Mouse (Mus musculus) liver, embryonic 16.5 days (tissue): Measurements from ENCODE around the gene Nrxn3. TPM values are rescaled to one million over a fixed set of nuclear protein-coding genes. Genes with fewer than 3 reads are reported as not detected.

Experiments used
- ATAC-seq: fragments of 200-750 bp; cut with Nextera tagmentation; 2 replicates; pipeline ENCODE4 v1.8.0; 2017; ENCODE audit warnings: low read depth, mild to moderate bottlenecking, moderate number of reproducible peaks, moderate library complexity
- H3K27ac ChIP-seq: fragments of 300-500 bp; sonication (generic); 2 replicates; pipeline ENCODE4 v1.5.1; 2014; ENCODE audit warnings: mild to moderate bottlenecking, low read length
- H3K27me3 ChIP-seq: fragments of 300-500 bp; sonication (generic); 2 replicates; pipeline ENCODE4 v1.6.1; 2014; ENCODE audit warnings: low read depth, low read length, mixed read lengths; ENCODE audit not compliant: control insufficient read depth, insufficient read depth
- H3K36me3 ChIP-seq: fragments of 300-500 bp; sonication (generic); 2 replicates; pipeline ENCODE4 v1.6.1; 2014; ENCODE audit warnings: mild to moderate bottlenecking; ENCODE audit not compliant: control insufficient read depth, insufficient read depth
- H3K4me1 ChIP-seq: fragments of 300-500 bp; sonication (generic); 2 replicates; pipeline ENCODE4 v1.6.1; 2014; ENCODE audit warnings: low read depth, low read length, mixed read lengths; ENCODE audit not compliant: control insufficient read depth
- H3K4me2 ChIP-seq: fragments of 300-500 bp; sonication (generic); 2 replicates; pipeline ENCODE4 v1.6.1; 2014; ENCODE audit warnings: low read depth, low read length, mixed read lengths
- H3K4me3 ChIP-seq: fragments of 300-500 bp; sonication (generic); 2 replicates; pipeline ENCODE4 v1.5.1; 2014; ENCODE audit warnings: low read depth, mild to moderate bottlenecking, low read length
- H3K9ac ChIP-seq: fragments of 300-500 bp; sonication (generic); 2 replicates; pipeline ENCODE4 v1.6.1; 2014; ENCODE audit warnings: low read depth, low read length
- H3K9me3 ChIP-seq: fragments of 300-500 bp; sonication (generic); replicated peaks from 2 replicates; pipeline ENCODE4 v1.6.1; 2016; ENCODE audit warnings: low read length; ENCODE audit not compliant: control insufficient read depth
- WGBS: fragments of 180-500 bp; shearing (Covaris S2); extraction: QIAGEN DNeasy Blood & Tissue Kit; methylation state at CpG from one replicate; pipeline ENCODE4 v1.1.7; 2014; ENCODE audit not compliant: insufficient replicate concordance; 5-methylcytosine and 5-hydroxymethylcytosine counted together
- polyA plus RNA-seq: library from polyadenylated mRNA; unstranded; fragments of >200 nt; fragmentation: Nextera tagmentation; extraction: Ambion mirVana; gene quantifications from 2 replicates; pipeline ENCODE4 v1.2.1, GENCODE M21; 2015

The Nrxn3 gene
- polyA plus RNA-seq, 1 experiment from 2014 or later: 0.25 TPM

GRCm38 (mm10) chr12:88730720-88731119 is 8.0 kb downstream of the Nrxn3 start:
- WGBS: 21% methylated on average over 2 of the region's 2 CpGs
- H3K36me3 ChIP-seq: no peaks in the 10 kb centered on the region
- no peaks in the 10 kb centered on the region for H3K27me3 ChIP-seq
- H3K27ac ChIP-seq: no peak overlapping the region
- no peak for ATAC-seq
- no peak overlapping the region for H3K4me2 ChIP-seq
- no peaks in the 10 kb centered on the region for H3K4me1 ChIP-seq
- H3K9ac ChIP-seq: no peak overlapping the region
- H3K9me3 ChIP-seq: no peaks in the 10 kb centered on the region; the same call in 1 of the 2 replicates
- H3K4me3 ChIP-seq: no peak overlapping the region

GRCm38 (mm10) chr12:88735045-88735444 is 12.4 kb downstream of the Nrxn3 start:
- Histone ChIP-seq H3K9ac (no peak overlapping the region), H3K4me1 (no peaks in the 10 kb centered on the region), H3K36me3 (no peaks in the 10 kb centered on the region), H3K4me2 (no peak overlapping the region), H3K4me3 (no peak overlapping the region), H3K27ac (no peak overlapping the region), H3K27me3 (no peaks in the 10 kb centered on the region), H3K9me3 (no peaks in the 10 kb centered on the region)
- no peak for ATAC-seq
- 42% methylated on average over 1 of the region's 1 CpGs for WGBS

GRCm38 (mm10) chr12:88737081-88737480 is 14.4 kb downstream of the Nrxn3 start:
- no peaks in the 10 kb centered on the region for H3K4me1 ChIP-seq
- H3K9ac ChIP-seq: no peak overlapping the region
- no peak for ATAC-seq
- H3K4me2 ChIP-seq: no peak overlapping the region
- WGBS: 51% methylated on average over 4 of the region's 4 CpGs
- H3K4me3 ChIP-seq: no peak overlapping the region
- H3K27ac ChIP-seq: no peak overlapping the region
- H3K27me3 ChIP-seq: no peaks in the 10 kb centered on the region
- no peaks in the 10 kb centered on the region for H3K36me3 ChIP-seq
- H3K9me3 ChIP-seq: no peaks in the 10 kb centered on the region

GRCm38 (mm10) chr12:88738616-88739015 is 15.9 kb downstream of the Nrxn3 start:
- Histone ChIP-seq H3K4me2 (no peak overlapping the region), H3K4me3 (no peak overlapping the region), H3K27ac (no peak overlapping the region), H3K36me3 (no peaks in the 10 kb centered on the region), H3K9me3 (no peaks in the 10 kb centered on the region), H3K4me1 (no peaks in the 10 kb centered on the region), H3K27me3 (no peaks in the 10 kb centered on the region), H3K9ac (no peak overlapping the region)
- WGBS: 55% methylated on average over 4 of the region's 4 CpGs
- no peak for ATAC-seq

- WGBS: 56% methylated on average over 5 of the region's 5 CpGs
- ATAC-seq: no peak
Measured at GRCm38 (mm10) chr12:88746788-88747187, 24.1 kb downstream of the Nrxn3 start.

DNA sequence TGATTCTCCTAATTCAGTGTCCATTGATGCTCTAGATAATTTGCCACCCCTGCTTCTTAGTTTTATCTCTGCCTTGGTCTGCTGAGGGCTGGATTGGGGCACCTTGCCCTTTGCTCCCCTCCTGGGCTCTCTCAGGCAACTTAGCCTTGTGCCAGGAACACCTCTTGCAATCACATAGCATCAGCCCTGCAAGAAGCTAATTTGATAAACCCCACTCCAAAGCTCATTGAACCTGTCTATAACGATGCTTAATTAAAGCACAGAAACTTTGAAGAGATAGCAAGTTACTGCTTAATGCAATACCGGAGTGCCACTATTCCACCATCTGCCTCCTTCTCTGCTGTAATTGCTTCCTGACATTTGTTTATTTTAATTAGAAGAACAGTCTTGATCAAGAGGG is 42.1 kb downstream of the Nrxn3 start:
- H3K4me1 ChIP-seq: no peaks in the 10 kb centered on the region
- no peaks in the 10 kb centered on the region for H3K36me3 ChIP-seq
- WGBS: 62% methylated on average over 2 of the region's 2 CpGs
- no peak overlapping the region for H3K27ac ChIP-seq
- no peak overlapping the region for H3K4me3 ChIP-seq
- no peaks in the 10 kb centered on the region for H3K27me3 ChIP-seq
- H3K4me2 ChIP-seq: no peak overlapping the region
- H3K9me3 ChIP-seq: no peaks in the 10 kb centered on the region
- no peak overlapping the region for H3K9ac ChIP-seq
- ATAC-seq: no peak

More at GRCm38 (mm10) chr12:88746788-88747187, 24.1 kb downstream of the Nrxn3 start:
- Histone ChIP-seq H3K27me3 (no peaks in the 10 kb centered on the region), H3K36me3 (no peaks in the 10 kb centered on the region), H3K4me3 (no peak overlapping the region), H3K4me1 (no peaks in the 10 kb centered on the region), H3K9me3 (no peaks in the 10 kb centered on the region), H3K4me2 (no peak overlapping the region), H3K9ac (no peak overlapping the region), H3K27ac (no peak overlapping the region)

GRCm38 (mm10) chr12:88774666-88775065 is 52.0 kb downstream of the Nrxn3 start:
- H3K27me3 ChIP-seq: no peaks in the 10 kb centered on the region
- no peak overlapping the region for H3K4me3 ChIP-seq
- ATAC-seq: no peak
- H3K9me3 ChIP-seq: no peaks in the 10 kb centered on the region
- H3K4me2 ChIP-seq: no peak overlapping the region
- H3K36me3 ChIP-seq: no peaks in the 10 kb centered on the region
- no peaks in the 10 kb centered on the region for H3K4me1 ChIP-seq
- H3K9ac ChIP-seq: no peak overlapping the region
- no peak overlapping the region for H3K27ac ChIP-seq
- 63% methylated on average over 2 of the region's 2 CpGs for WGBS

DNA sequence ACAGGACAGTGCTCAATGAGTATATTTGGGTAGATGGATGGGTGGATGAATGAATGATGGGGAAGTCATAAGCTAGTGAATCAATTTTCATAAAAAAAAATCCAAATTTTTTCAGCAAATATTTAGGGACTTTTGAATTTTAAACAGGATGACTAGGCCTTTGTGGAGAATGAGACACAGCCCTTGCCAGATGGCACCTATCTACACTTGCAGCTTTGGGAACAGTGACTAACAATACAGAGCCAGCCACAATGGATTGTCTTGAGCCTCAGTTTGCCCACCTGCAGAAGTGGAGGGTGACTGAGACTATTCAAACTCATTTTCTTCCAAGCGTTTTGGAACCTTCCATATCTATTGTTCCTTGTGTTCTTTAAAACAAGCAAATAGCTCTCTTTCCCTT is 55.4 kb downstream of the Nrxn3 start:
- WGBS: 52% methylated on average over 1 of the region's 1 CpGs

GRCm38 (mm10) chr12:88784199-88785147 is 61.8 kb downstream of the Nrxn3 start:
- Histone ChIP-seq H3K27me3 (no peaks in the 10 kb centered on the region), H3K9me3 (no peaks in the 10 kb centered on the region), H3K36me3 (no peaks in the 10 kb centered on the region), H3K4me2 (no peak overlapping the region), H3K4me1 (no peaks in the 10 kb centered on the region), H3K9ac (no peak overlapping the region), H3K4me3 (no peak overlapping the region), H3K27ac (no peak overlapping the region)
- WGBS: 52% methylated on average over 10 of the region's 10 CpGs
- ATAC-seq: no peak

More for the DNA sequence above, 55.4 kb downstream of the Nrxn3 start:
- Histone ChIP-seq H3K9ac (no peak overlapping the region), H3K4me1 (no peaks in the 10 kb centered on the region), H3K9me3 (no peaks in the 10 kb centered on the region), H3K36me3 (no peaks in the 10 kb centered on the region), H3K27me3 (no peaks in the 10 kb centered on the region), H3K4me3 (no peak overlapping the region), H3K4me2 (no peak overlapping the region), H3K27ac (no peak overlapping the region)
- ATAC-seq: no peak
